Mouse (Mus musculus): ENCODE data around the gene Kif23. TPM values are rescaled to one million over a fixed set of nuclear protein-coding genes. Genes with fewer than 3 reads are reported as not detected.

The Kif23 gene
- polyA plus RNA-seq, 1 experiment from 2014 or later, result 140 TPM

GRCm38 (mm10) chr9:61960753-61961152, 14.2 kb upstream of the Kif23 start:
- WGBS, result 32% methylated on average over 5 of the region's 5 CpGs
- Histone ChIP-seq H3K4me2 (replicated peaks; ENCODE audit: low read depth, low read length) (no peak overlapping the region), H3K9me3 (ENCODE audit: control insufficient read depth, low read depth, low read length) (no peaks in the 10 kb centered on the region), H3K36me3 (ENCODE audit: control insufficient read depth, insufficient read depth, low read length) (no peaks in the 10 kb centered on the region), H3K4me3 (ENCODE audit: low read depth, low read length) (no peak overlapping the region), H3K27ac (ENCODE audit: low read length) (peak overlapping the region; percentile 56; the same call in 1 of the 2 replicates), H3K9ac (replicated peaks; ENCODE audit: low read depth, low read length) (no peak overlapping the region), H3K4me1 (ENCODE audit: control insufficient read depth, insufficient read depth, low read length) (no peaks in the 10 kb centered on the region; the same call in 1 of the 2 replicates), H3K27me3 (ENCODE audit: control insufficient read depth, insufficient read depth, low read length) (no peaks in the 10 kb centered on the region)
- ATAC-seq (ENCODE audit: insufficient number of reproducible peaks, insufficient read depth, low FRiP score, low read depth), result no peak

DNA sequence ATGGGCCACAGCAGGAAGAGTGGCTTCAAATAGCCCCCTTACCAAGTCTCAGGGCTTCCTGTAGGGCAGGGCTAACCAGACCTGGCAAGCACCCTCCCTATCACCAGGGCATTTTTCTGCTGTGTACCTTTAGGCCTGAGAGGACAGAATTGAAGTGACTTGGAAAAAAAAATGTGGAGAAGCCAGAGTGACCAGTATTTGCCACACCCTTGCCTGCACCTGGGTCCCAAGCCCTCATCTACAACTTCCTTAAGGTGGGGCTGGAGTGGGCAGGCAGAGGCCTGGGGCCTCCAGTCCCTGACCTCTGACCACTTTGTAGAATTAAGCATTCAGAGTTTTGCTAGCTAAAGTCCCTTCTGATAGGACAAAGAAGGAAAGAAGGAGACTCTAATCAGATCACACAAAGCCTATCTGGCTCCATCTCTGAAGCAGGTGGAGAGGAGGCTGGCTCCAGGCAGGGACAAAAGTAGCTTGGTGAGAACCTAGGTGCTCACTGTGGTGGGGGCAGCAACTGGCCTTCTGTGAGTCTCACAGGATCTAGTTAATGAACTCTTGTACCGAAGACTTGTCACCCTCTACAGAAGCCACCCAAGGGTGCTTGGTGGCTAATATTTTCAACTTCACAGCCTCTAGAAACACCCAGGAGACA, 13.5 kb upstream of the Kif23 start:
- no peaks in the 10 kb centered on the region; the same call in 1 of the 2 replicates for H3K4me1 ChIP-seq (ENCODE audit: control insufficient read depth, insufficient read depth, low read length)
- H3K4me3 ChIP-seq (ENCODE audit: low read depth, low read length), result no peak overlapping the region
- H3K27me3 ChIP-seq (ENCODE audit: control insufficient read depth, insufficient read depth, low read length), result no peaks in the 10 kb centered on the region
- peak overlapping the region; percentile 56 for H3K27ac ChIP-seq (ENCODE audit: low read length)
- no peaks in the 10 kb centered on the region for H3K36me3 ChIP-seq (ENCODE audit: control insufficient read depth, insufficient read depth, low read length)
- H3K4me2 ChIP-seq (replicated peaks; ENCODE audit: low read depth, low read length), result no peak overlapping the region
- no peak overlapping the region for H3K9ac ChIP-seq (replicated peaks; ENCODE audit: low read depth, low read length)
- ATAC-seq (ENCODE audit: insufficient number of reproducible peaks, insufficient read depth, low FRiP score, low read depth), result peak; percentile 84
- H3K9me3 ChIP-seq (ENCODE audit: control insufficient read depth, low read depth, low read length), result no peaks in the 10 kb centered on the region
- WGBS, result 63% methylated on average over 1 of the region's 1 CpGs

DNA sequence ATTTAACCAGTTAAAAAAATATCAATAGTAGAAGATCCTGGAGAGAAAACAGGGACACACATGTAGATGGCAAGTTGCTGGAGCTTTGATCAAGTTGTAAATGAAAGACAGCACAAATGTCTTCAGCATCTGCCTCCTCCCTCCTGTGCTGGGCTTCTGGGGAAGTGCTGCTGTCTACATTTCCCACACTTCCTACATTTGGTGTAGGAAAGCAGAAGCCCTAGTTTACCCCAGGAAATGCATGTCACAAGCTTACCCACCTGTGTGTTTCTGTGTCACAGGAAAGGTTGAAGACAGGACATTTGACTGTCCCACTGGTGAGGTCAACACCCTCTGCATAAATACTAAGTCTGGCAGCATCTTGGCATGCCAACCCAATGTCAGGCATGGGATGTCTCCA, 8.1 kb upstream of the Kif23 start:
- H3K36me3 ChIP-seq (ENCODE audit: control insufficient read depth, insufficient read depth, low read length), result no peaks in the 10 kb centered on the region
- H3K27ac ChIP-seq (ENCODE audit: low read length), result no peak overlapping the region
- no peak for ATAC-seq (ENCODE audit: insufficient number of reproducible peaks, insufficient read depth, low FRiP score, low read depth)

DNA sequence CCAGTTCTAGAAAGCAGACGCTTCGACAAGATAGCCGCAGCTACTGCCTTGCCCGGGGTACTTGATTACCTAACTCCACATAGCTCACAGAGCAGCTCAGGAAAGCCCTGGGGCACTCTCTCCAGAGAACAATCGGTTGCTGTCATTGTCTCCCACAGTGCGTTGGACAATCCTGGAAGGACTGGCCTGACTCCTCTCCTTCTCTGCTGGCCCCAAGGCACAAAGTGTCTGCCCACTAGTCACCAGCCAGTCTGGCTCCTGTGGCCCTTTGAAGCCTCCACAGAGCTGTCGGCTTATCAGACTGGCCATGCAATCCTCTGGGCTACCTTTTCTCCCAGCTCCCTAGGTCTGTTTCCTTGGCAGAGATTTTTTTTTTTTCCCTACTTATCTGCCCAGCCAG, 5.7 kb upstream of the Kif23 start:
- Histone ChIP-seq H3K27ac (ENCODE audit: low read length) (no peak overlapping the region), H3K9me3 (ENCODE audit: control insufficient read depth, low read depth, low read length) (no peaks in the 10 kb centered on the region), H3K36me3 (ENCODE audit: control insufficient read depth, insufficient read depth, low read length) (no peaks in the 10 kb centered on the region), H3K4me3 (ENCODE audit: low read depth, low read length) (no peak overlapping the region), H3K27me3 (ENCODE audit: control insufficient read depth, insufficient read depth, low read length) (no peaks in the 10 kb centered on the region), H3K9ac (replicated peaks; ENCODE audit: low read depth, low read length) (no peak overlapping the region), H3K4me2 (replicated peaks; ENCODE audit: low read depth, low read length) (no peak overlapping the region), H3K4me1 (ENCODE audit: control insufficient read depth, insufficient read depth, low read length) (peaks cover 3% of the 10 kb centered on the region; the same call in 1 of the 2 replicates)
- no peak for ATAC-seq (ENCODE audit: insufficient number of reproducible peaks, insufficient read depth, low FRiP score, low read depth)
- WGBS, result 69% methylated on average over 7 of the region's 7 CpGs

More for the DNA sequence above, 8.1 kb upstream of the Kif23 start:
- Histone ChIP-seq H3K4me2 (replicated peaks; ENCODE audit: low read depth, low read length) (no peak overlapping the region), H3K4me1 (ENCODE audit: control insufficient read depth, insufficient read depth, low read length) (no peaks in the 10 kb centered on the region), H3K4me3 (ENCODE audit: low read depth, low read length) (no peak overlapping the region), H3K9ac (replicated peaks; ENCODE audit: low read depth, low read length) (no peak overlapping the region), H3K9me3 (ENCODE audit: control insufficient read depth, low read depth, low read length) (no peaks in the 10 kb centered on the region), H3K27me3 (ENCODE audit: control insufficient read depth, insufficient read depth, low read length) (no peaks in the 10 kb centered on the region)

DNA sequence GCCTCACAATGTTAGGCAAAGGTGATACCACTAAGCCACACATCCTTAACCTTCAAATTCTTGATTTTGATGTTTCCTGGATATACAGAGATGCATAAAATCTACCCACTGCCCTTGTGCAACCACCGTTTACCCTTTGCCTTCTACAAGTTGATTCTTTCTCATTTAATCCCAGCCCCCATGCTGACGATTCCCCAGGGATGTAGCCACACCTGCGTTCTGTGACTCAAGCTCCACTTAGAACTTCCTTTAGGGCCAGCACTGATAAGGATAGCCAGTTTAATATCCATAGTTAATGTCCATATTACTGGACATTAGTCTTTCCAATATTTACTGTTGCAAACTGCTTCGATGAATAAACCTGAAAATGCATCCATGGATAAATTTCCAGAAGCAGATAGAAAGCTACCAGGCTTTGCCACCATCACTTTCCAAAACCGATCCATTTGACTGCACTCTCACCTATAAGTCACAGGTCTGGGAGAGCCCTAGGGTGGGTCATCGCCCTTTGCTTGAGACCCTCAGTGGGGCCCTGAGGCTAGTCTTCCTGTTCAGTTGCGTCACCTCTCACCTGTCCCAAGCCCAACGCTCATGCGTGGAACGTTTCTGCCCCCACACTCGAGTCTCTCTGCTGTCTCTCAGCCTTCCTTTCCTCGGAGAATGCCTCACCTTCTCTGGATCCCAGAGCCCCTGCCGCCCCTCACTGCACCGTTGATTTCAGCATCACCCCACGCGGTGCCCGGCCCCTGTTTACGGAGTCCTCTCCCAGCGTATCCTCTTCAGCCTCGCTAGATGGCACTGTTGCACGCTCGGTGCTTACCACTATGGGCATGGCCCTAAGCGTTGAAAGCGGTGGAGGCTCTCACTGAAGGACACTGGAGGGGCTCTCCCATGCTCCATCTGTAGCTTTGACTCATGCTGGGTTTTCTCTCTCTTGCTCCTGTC, 1.1 kb upstream of the Kif23 start:
- Histone ChIP-seq H3K9ac (replicated peaks; ENCODE audit: low read depth, low read length) (peak overlapping the region; percentile 15; the same call in 1 of the 2 replicates), H3K36me3 (ENCODE audit: control insufficient read depth, insufficient read depth, low read length) (peaks cover 6% of the 10 kb centered on the region; the same call in 1 of the 2 replicates), H3K27ac (ENCODE audit: low read length) (no peak overlapping the region), H3K4me2 (replicated peaks; ENCODE audit: low read depth, low read length) (peak overlapping the region; percentile 96), H3K4me1 (ENCODE audit: control insufficient read depth, insufficient read depth, low read length) (peaks cover 9% of the 10 kb centered on the region; the same call in 1 of the 2 replicates), H3K27me3 (ENCODE audit: control insufficient read depth, insufficient read depth, low read length) (no peaks in the 10 kb centered on the region), H3K9me3 (ENCODE audit: control insufficient read depth, low read depth, low read length) (no peaks in the 10 kb centered on the region), H3K4me3 (ENCODE audit: low read depth, low read length) (peak overlapping the region; percentile 84)
- peak; percentile 74 for ATAC-seq (ENCODE audit: insufficient number of reproducible peaks, insufficient read depth, low FRiP score, low read depth)
- WGBS, result 7% methylated on average over 24 of the region's 24 CpGs

DNA sequence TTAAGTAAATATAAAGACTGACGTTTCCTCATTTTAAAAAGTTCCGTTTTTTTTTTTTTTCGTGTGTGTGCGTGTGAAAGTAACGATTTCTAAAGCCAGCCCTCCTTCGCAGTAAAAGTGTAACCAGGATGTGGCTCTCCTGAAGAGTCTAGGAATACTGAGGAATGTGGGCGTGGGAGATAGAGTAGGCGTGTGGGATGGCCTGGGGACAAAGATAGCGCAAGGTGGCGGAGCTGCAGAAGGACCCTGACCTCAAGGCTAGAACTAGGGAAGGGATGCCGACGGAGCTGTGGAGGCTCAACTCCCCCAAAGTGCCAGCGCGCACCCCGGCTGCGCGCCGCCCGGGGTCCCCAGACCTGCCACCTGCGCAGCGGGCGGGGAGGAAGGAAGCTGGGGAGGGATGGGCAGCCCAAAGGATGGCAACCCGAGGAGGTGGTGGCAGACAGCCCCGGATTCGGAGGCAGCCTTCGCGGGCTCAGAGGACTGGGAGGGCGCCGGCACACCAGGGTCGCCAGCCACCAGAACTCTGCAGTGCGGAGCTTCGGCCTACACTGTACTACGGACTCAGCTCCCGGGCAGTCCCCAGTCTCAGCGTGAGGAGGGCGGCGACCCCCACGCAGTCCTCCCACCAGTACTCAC, 482 bp downstream of the Kif23 start:
- Histone ChIP-seq H3K27ac (ENCODE audit: low read length) (peak overlapping the region; percentile 80), H3K9me3 (ENCODE audit: control insufficient read depth, low read depth, low read length) (no peaks in the 10 kb centered on the region), H3K27me3 (ENCODE audit: control insufficient read depth, insufficient read depth, low read length) (no peaks in the 10 kb centered on the region), H3K4me2 (replicated peaks; ENCODE audit: low read depth, low read length) (peak overlapping the region; percentile 96), H3K4me3 (ENCODE audit: low read depth, low read length) (peak overlapping the region; percentile 84), H3K36me3 (ENCODE audit: control insufficient read depth, insufficient read depth, low read length) (peaks cover 13% of the 10 kb centered on the region; the same call in 1 of the 2 replicates), H3K9ac (replicated peaks; ENCODE audit: low read depth, low read length) (peak overlapping the region; percentile 75), H3K4me1 (ENCODE audit: control insufficient read depth, insufficient read depth, low read length) (peaks cover 9% of the 10 kb centered on the region; the same call in 1 of the 2 replicates)
- ATAC-seq (ENCODE audit: insufficient number of reproducible peaks, insufficient read depth, low FRiP score, low read depth), result peak; percentile 62
- WGBS, result under 1% methylated on average over 38 of the region's 38 CpGs

- 87% methylated on average over 3 of the region's 3 CpGs for WGBS
- ATAC-seq (ENCODE audit: insufficient number of reproducible peaks, insufficient read depth, low FRiP score, low read depth), result no peak
Measured at GRCm38 (mm10) chr9:61941054-61941453, 5.5 kb downstream of the Kif23 start.

DNA sequence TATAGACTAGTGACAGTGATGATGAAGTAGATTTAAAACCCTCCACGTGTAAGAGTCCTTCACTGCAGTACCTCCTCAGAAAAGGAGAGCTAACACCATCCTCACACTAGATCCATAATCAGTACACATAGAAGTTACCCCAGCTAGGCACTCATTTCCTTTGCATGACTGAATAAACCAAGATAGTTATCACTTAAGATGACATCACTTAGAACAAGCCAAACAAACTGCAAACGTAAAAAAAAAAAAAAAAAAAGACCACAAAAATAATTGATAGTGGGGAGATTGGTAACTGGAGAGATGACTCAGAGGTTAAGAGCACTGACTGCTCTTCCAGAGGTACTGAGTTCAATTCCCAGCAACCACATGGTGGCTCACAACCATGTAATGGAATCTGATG, 13.2 kb downstream of the Kif23 start:
- no peak overlapping the region for H3K4me2 ChIP-seq (replicated peaks; ENCODE audit: low read depth, low read length)
- 60% methylated on average over 2 of the region's 2 CpGs for WGBS
- H3K9ac ChIP-seq (replicated peaks; ENCODE audit: low read depth, low read length), result no peak overlapping the region
- ATAC-seq (ENCODE audit: insufficient number of reproducible peaks, insufficient read depth, low FRiP score, low read depth), result no peak
- no peak overlapping the region for H3K4me3 ChIP-seq (ENCODE audit: low read depth, low read length)
- no peaks in the 10 kb centered on the region for H3K9me3 ChIP-seq (ENCODE audit: control insufficient read depth, low read depth, low read length)
- no peaks in the 10 kb centered on the region for H3K4me1 ChIP-seq (ENCODE audit: control insufficient read depth, insufficient read depth, low read length)
- peaks cover 75% of the 10 kb centered on the region for H3K36me3 ChIP-seq (ENCODE audit: control insufficient read depth, insufficient read depth, low read length)
- no peak overlapping the region for H3K27ac ChIP-seq (ENCODE audit: low read length)
- H3K27me3 ChIP-seq (ENCODE audit: control insufficient read depth, insufficient read depth, low read length), result no peaks in the 10 kb centered on the region

More at GRCm38 (mm10) chr9:61941054-61941453, 5.5 kb downstream of the Kif23 start:
- Histone ChIP-seq H3K27ac (ENCODE audit: low read length) (no peak overlapping the region), H3K9me3 (ENCODE audit: control insufficient read depth, low read depth, low read length) (no peaks in the 10 kb centered on the region), H3K4me3 (ENCODE audit: low read depth, low read length) (no peak overlapping the region), H3K36me3 (ENCODE audit: control insufficient read depth, insufficient read depth, low read length) (peaks cover 55% of the 10 kb centered on the region), H3K4me2 (replicated peaks; ENCODE audit: low read depth, low read length) (no peak overlapping the region), H3K9ac (replicated peaks; ENCODE audit: low read depth, low read length) (no peak overlapping the region), H3K27me3 (ENCODE audit: control insufficient read depth, insufficient read depth, low read length) (no peaks in the 10 kb centered on the region), H3K4me1 (ENCODE audit: control insufficient read depth, insufficient read depth, low read length) (0 out of 2 replicates have a peak, but pooled peaks cover 6% of the 10 kb centered on the region)

Data from stomach, embryonic 14.5 days (tissue).